In genomic region chr9:6337891-6338290, GRCm38 (mm10) we compare ENCODE assay signal across 32 mouse cellular contexts.
"Had no signal": no experiment of that assay in that cellular context is flagged by ENCODE, and none has a peak within 500 bp of the region (broad histone marks: within the 10 kb centered on the region; RNA-seq: fewer than 3 reads in every experiment).

No protein-coding gene starts in this region.

- H3K4me1 ChIP-seq: limb, embryonic 10.5 days; limb, embryonic 15.5 days; liver, embryonic 12.5 days; liver, embryonic 13.5 days; liver, embryonic 15.5 days; lung, embryonic 15.5 days; megakaryocyte, embryonic 14.5 days; midbrain, embryonic 10.5 days; midbrain, embryonic 12.5 days; midbrain, embryonic 13.5 days; midbrain, embryonic 15.5 days; neural tube, embryonic 12.5 days had no signal

- H3K27me3 ChIP-seq: limb, embryonic 12.5 days; limb, embryonic 13.5 days; limb, embryonic 15.5 days; liver, embryonic 12.5 days; liver, embryonic 13.5 days; liver, embryonic 15.5 days; lung, embryonic 15.5 days; megakaryocyte, embryonic 14.5 days; midbrain, embryonic 12.5 days; midbrain, embryonic 13.5 days; midbrain, embryonic 15.5 days; neural tube, embryonic 12.5 days had no signal

- H3K4me3 ChIP-seq: limb, embryonic 10.5 days; limb, embryonic 12.5 days; limb, embryonic 13.5 days; limb, embryonic 15.5 days; liver, embryonic 12.5 days; liver, embryonic 13.5 days; liver, embryonic 15.5 days; lung, embryonic 15.5 days; megakaryocyte, embryonic 14.5 days; midbrain, embryonic 10.5 days; midbrain, embryonic 12.5 days; midbrain, embryonic 13.5 days; midbrain, embryonic 15.5 days; myocyte; neural tube, embryonic 12.5 days had no signal

- H3K27ac ChIP-seq: limb, embryonic 10.5 days; limb, embryonic 12.5 days; limb, embryonic 13.5 days; limb, embryonic 15.5 days; liver, embryonic 12.5 days; liver, embryonic 13.5 days; liver, embryonic 14.5 days; liver, embryonic 15.5 days; lung, embryonic 15.5 days; macrophage; midbrain, embryonic 10.5 days; midbrain, embryonic 12.5 days; midbrain, embryonic 13.5 days; midbrain, embryonic 15.5 days; neural tube, embryonic 12.5 days had no signal

- H3K9ac ChIP-seq: limb, embryonic 12.5 days; limb, embryonic 13.5 days; limb, embryonic 15.5 days; liver, embryonic 12.5 days; liver, embryonic 13.5 days; liver, embryonic 14.5 days; liver, embryonic 15.5 days; liver, postnatal 0 days; lung, embryonic 14.5 days; lung, embryonic 15.5 days; midbrain, embryonic 12.5 days; midbrain, embryonic 13.5 days; midbrain, embryonic 15.5 days; neural tube, embryonic 12.5 days had no signal

- H3K36me3 ChIP-seq: limb, embryonic 10.5 days; limb, embryonic 12.5 days; limb, embryonic 13.5 days; limb, embryonic 15.5 days; liver, embryonic 12.5 days; liver, embryonic 13.5 days; liver, embryonic 15.5 days; lung, embryonic 15.5 days; midbrain, embryonic 10.5 days; midbrain, embryonic 12.5 days; midbrain, embryonic 13.5 days; midbrain, embryonic 15.5 days; neural tube, embryonic 12.5 days had no signal

- H3K4me2 ChIP-seq: limb, embryonic 12.5 days; limb, embryonic 13.5 days; limb, embryonic 15.5 days; liver, embryonic 11.5 days; liver, embryonic 12.5 days; liver, embryonic 13.5 days; liver, embryonic 15.5 days; lung, embryonic 14.5 days; lung, embryonic 15.5 days; midbrain, embryonic 11.5 days; midbrain, embryonic 12.5 days; midbrain, embryonic 13.5 days; midbrain, embryonic 15.5 days; neural tube, embryonic 12.5 days had no signal

- DNase-seq: left cerebral cortex, postnatal 4 days; liver; liver, embryonic 13.5 days; liver, postnatal 0 days; lung, adult 18-20 months; lung, adult 2 months; lung, embryonic 14.5 days; lung, postnatal 10 days; lung, postnatal 14 days; lung, postnatal 36 days; lung, postnatal 4 days; midbrain, embryonic 14.5 days had no signal

- ATAC-seq: liver, embryonic 12.5 days; liver, postnatal 0 days; lung, postnatal 0 days; midbrain, embryonic 13.5 days; midbrain, embryonic 15.5 days; midbrain, embryonic 16.5 days had no signal

- H3K9me3 ChIP-seq: limb, embryonic 10.5 days; limb, embryonic 12.5 days; limb, embryonic 13.5 days; limb, embryonic 15.5 days; liver, embryonic 12.5 days; liver, embryonic 13.5 days; liver, embryonic 15.5 days; lung, embryonic 15.5 days; megakaryocyte, embryonic 14.5 days; midbrain, embryonic 10.5 days; midbrain, embryonic 12.5 days; midbrain, embryonic 13.5 days; midbrain, embryonic 15.5 days; neural tube, embryonic 12.5 days had no signal
